Mouse (Mus musculus) MEL (cell line): Measurements from ENCODE around the gene Pfn1.

Experiments
- E2F4 ChIP-seq: IDR thresholded peaks from 2 replicates; pipeline ENCODE4 v1.6.1; 2011; ENCODE audit warnings: low read depth, low read length, improper control_type of control experiment, borderline replicate concordance
- EP300 ChIP-seq, 2 experiments: IDR thresholded peaks; 2 replicates each; pipeline ENCODE4 v1.6.1; 2011; ENCODE audit warnings: improper control_type of control experiment in 2 of 2, low read length in 2 of 2, low read depth in 1 of 2, mild to moderate bottlenecking in 1 of 2
- GABPA ChIP-seq: IDR thresholded peaks from 2 replicates; pipeline ENCODE4 v1.6.1; 2012; ENCODE audit warnings: low read depth, mild to moderate bottlenecking, inconsistent platforms, low read length, improper control_type of control experiment, moderate library complexity
- GATA1 ChIP-seq: IDR thresholded peaks from 2 replicates; pipeline ENCODE4 v1.6.1; 2011; ENCODE audit warnings: low read depth, low read length, improper control_type of control experiment
- MYB ChIP-seq: IDR thresholded peaks from 2 replicates; pipeline ENCODE4 v1.6.1; 2011; ENCODE audit warnings: mild to moderate bottlenecking, low read depth, low read length, improper control_type of control experiment

GRCm38 (mm10) chr11:70668771-70669505 lies 14.5 kb upstream of the Pfn1 start, which contains the start of gene Spag7:
- TF ChIP-seq GABPA, result no peak
- TF ChIP-seq EP300 (IDR thresholded peaks at IDR 0.05; ENCODE audit: low read depth in 1 of 2, low read length in 2 of 2), result no peak; a peak in 1 of 4 replicates
- peak; percentile 64; the same call in 1 of the 2 replicates for TF ChIP-seq GATA1
- 0 out of 2 replicates have a peak, but pooled peaks have one; percentile 27 for TF ChIP-seq E2F4
- TF ChIP-seq MYB, result no peak
